Mouse (Mus musculus): ENCODE data around the gene Akr1a1.

GRCm38 (mm10) chr4:116660829-116661228, 9.3 kb upstream of the Akr1a1 start:
- no peak for TF ChIP-seq USF1 (IDR thresholded peaks at IDR 0.05; ENCODE audit: low read depth)
- TF ChIP-seq CTCF (IDR thresholded peaks at IDR 0.05; ENCODE audit: control insufficient read depth, insufficient read depth, insufficient read length): no peak
- no peak for TF ChIP-seq CEBPB (IDR thresholded peaks at IDR 0.05; ENCODE audit: low read depth)

Data from C2C12 (cell line).